Mouse (Mus musculus) spleen, adult 12 weeks (tissue): ENCODE measurements around the gene Hmgb2.
A peak's percentile ranks its signal among the peaks of the same experiment; 100 is the strongest.
"Not testable (repeated sequence)": the region's sequence is repeated elsewhere in the genome, so short reads cannot be mapped to it uniquely, and the experiment has no call there.

Experiments
- DNase-seq: peaks from one replicate; pipeline ENCODE4 v3.0.0; 2022; ENCODE audit warnings: low spot score

Hmgb2 gene

GRCm38 (mm10) chr8:57510791-57511315 lies 854 bp upstream of the Hmgb2 start:
- DNase-seq, result no peak

GRCm38 (mm10) chr8:57512141-57513056 lies 692 bp downstream of the Hmgb2 start:
- DNase-seq, result no peak

DNA sequence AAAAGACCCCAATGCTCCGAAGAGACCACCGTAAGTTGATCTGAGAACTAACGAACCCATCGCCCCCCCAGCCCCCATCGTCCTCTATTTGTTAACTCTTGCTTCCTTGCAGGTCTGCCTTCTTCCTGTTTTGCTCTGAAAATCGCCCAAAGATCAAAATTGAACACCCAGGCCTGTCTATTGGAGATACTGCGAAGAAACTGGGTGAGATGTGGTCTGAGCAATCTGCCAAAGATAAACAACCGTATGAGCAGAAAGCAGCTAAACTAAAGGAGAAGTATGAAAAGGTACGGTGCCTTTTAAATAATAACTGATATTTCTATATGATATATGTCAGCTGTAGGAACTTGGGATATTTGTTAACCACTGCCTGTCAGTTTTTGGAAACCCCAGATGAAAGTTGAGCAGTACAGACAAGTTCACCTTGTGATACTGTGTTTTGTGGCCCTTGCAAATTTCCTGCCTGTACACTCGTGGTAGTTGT lies 1.5 kb downstream of the Hmgb2 start:
- not testable (repeated sequence) for DNase-seq

- not testable (repeated sequence) for DNase-seq
Observed at GRCm38 (mm10) chr8:57516685-57517084, 5.0 kb downstream of the Hmgb2 start.

GRCm38 (mm10) chr8:57517723-57518122 lies 6.0 kb downstream of the Hmgb2 start:
- DNase-seq, result no peak

DNA sequence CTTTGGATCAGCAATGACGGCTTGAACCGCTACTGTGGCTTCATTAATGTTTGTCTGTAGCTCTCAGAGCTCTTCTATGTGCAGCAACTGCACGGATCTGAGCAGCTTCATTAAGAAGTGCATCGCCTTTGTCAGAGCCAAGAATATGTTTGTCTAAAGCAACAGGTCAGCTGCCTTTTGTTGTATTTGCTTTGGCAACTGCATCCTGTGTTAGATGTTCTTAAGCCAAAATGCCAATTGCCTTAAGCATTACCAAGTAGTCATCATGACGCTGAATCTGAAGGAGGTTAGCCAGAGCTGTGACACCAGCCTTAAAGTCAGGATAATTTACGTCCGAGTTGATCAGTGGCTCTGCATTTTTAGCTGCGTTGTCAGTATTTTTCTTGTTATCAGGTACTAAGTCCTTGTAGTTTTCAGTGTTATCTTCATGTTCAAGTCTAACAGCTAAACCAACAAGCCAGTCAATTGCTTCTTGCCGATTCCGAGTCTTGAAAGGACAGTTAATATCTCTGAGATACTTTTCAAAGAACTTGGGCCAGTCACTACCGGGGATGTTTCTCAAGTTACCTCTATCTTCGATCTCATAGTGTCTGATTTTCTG lies 8.6 kb downstream of the Hmgb2 start:
- no peak for DNase-seq

DNA sequence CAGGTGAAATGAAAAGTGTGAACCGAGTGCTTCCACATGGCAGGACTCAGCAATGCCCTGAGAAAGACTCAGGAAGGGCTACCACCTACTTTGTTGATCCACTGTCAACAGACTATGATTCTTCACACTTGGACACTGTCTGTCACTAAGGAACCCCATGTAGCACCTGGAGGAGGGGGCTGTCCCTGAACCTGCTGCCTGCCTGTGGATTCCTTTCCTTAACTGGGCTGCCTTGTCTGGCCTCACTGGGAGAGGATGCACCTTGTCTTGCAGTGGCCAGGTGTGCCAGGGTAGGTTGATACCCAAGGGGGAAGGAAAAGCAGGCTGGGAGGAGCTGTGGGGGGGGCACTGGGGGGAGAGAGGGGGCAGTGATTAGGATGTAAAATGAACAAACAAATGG lies 16.3 kb downstream of the Hmgb2 start:
- no peak for DNase-seq

- DNase-seq, result no peak
Observed at GRCm38 (mm10) chr8:57530238-57530637, 18.5 kb downstream of the Hmgb2 start.

- DNase-seq, result peak; percentile 66
Observed at GRCm38 (mm10) chr8:57530666-57531349, 19.1 kb downstream of the Hmgb2 start.

DNA sequence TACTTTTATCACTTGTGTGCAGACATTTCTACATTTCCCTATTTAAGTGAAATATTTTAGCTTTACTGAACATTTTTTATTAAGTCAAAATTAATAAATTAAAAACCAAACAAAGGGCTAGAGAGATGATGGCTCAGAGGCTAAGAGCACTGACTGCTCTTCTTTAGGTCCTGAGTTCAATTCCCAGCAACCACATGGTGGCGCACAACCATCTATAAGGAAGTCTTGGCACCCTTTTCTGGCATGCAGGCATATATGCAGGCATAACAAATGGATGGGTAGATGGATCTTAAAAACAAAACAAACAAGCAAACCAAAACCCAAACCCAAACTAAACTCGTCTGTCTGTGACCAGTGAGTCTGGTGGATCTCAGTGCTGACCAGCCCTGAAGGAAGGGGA lies 20.5 kb downstream of the Hmgb2 start:
- DNase-seq, result no peak

DNA sequence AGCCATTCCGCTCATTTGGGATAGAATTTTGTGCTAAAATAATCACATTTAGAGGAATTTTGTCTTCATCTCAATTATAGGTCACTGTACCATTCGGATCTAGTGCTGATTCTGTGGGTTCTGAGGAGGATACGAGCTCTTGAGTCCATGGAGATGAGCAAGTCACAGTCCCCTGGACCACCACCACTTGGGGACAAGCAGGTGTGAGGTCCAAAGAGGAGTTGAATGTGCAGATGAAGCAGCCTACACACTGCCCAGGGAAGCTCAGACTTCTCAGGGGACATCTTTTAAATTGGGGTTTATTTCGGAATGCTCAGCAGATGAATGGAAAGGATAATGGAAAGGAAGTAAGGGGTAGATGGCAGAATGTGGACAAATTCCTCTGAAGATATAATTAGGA lies 21.4 kb downstream of the Hmgb2 start:
- DNase-seq, result no peak

GRCm38 (mm10) chr8:57534495-57534894 lies 22.8 kb downstream of the Hmgb2 start:
- DNase-seq, result no peak

DNA sequence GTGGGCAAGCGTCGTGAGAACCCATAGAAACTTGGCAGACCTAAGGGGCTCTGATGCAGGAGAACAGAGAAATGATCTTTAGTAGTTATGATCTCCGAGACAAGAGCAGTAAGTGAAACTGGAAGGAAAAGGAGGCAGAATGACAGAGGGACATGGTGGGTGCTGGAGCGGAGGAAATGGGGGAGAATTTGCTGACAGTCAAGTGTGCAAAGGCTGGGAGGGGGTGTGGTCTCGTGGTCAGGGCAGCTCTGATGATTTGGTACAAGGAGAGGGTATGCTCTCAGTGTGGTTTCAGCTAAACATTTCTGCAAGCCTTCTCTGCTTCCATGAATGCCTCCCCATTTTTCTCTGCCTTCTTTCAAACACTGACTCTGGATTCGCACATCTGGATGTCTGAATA lies 24.5 kb downstream of the Hmgb2 start:
- DNase-seq, result no peak

DNA sequence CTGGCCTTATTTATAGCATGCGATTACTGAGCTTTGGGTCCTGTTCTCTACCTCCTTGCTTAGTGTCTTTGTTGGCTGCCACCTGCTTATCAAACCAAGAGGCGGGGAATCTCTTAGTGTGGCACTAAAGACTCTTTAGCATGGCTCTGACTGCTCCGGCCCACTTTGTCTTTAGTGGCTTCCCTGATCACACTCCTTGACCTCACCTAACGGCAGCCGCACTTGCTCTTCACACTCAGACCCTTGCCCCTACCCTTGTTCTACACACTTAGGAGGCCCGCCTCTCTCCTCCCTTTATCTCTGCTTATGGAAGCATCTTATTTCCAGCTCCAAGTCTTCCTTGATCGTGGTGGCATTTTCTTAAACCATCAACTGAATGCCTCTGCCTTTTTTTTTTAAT lies 26.9 kb downstream of the Hmgb2 start:
- DNase-seq, result no peak

- peak; percentile 37 for DNase-seq
Observed at GRCm38 (mm10) chr8:57540110-57540838, 28.6 kb downstream of the Hmgb2 start.

- no peak for DNase-seq
Observed at GRCm38 (mm10) chr8:57540951-57541350, 29.2 kb downstream of the Hmgb2 start.

DNA sequence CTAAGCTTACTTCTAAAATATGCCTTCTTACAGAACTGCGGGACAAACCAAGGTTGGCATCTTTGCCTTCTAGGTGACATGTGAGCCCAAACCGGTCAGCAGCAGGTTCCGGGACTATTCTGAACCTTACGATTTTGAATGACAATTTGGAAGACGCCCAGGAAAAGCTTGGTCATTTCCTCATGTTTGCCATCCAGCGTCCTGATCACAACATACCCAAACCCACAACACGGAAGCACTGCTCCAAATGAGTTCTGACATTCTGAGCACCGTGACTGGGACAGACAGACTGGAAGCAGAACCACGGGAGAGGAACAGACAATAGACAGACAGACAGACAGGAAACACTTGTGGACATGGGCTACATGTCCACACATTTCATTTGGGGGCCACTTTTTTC lies 29.7 kb downstream of the Hmgb2 start:
- no peak for DNase-seq

DNA sequence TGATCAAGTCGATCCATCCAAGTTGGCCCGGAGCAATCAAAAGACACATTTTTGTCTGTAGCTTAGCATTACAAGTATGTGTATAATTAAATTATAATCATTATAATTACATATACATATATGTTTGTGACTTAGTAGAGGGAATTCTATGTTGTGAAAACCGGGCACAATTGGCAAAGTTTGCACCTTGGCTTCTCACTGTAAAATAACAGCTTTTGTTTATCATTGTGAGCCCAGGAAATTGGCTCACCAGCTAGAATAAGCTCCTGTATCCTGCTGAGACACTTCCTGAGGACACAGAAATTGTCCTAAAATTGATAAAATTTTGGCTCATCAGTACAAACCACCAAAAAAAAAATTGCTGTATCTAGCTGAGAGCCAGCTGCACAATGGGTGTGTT lies 34.7 kb downstream of the Hmgb2 start:
- no peak for DNase-seq

DNA sequence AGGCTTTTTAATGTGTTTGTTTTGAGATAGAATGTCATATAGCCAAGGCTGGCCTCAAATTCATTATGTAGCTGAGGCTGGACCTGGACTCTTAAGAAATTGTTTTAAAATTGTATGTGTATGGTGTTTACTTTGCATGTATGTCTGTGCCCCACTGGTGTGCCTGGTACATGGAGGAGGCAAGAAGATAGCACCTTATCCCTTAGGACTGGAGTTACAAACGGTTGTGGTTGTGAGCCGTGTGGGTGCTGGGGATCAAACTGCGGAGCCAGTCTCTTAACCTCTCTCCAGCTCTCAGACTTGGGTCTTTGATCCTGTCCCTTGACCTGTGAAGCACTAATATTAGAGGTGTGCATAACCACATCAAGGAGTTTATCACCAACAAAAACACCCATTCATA lies 35.1 kb downstream of the Hmgb2 start:
- no peak for DNase-seq

DNA sequence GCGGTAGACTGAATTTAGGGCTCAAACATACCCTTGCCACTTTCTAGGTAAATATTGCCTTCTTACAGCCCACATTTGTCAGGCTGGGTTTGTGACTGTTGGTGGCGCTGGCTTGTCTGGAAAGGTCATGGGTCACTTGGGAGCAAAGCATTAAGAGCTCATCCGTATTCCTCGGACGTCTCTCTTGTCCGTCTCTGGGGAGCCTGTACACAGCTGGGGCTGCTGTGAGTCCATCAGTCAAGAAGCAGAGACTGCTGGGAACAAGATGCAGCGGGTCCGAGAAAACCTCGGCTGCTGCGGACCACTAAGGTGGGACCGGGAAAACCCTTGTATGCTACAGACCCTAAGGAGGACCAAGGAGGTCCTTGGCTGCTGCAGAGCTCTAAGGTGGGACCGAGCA lies 35.9 kb downstream of the Hmgb2 start:
- no peak for DNase-seq

DNA sequence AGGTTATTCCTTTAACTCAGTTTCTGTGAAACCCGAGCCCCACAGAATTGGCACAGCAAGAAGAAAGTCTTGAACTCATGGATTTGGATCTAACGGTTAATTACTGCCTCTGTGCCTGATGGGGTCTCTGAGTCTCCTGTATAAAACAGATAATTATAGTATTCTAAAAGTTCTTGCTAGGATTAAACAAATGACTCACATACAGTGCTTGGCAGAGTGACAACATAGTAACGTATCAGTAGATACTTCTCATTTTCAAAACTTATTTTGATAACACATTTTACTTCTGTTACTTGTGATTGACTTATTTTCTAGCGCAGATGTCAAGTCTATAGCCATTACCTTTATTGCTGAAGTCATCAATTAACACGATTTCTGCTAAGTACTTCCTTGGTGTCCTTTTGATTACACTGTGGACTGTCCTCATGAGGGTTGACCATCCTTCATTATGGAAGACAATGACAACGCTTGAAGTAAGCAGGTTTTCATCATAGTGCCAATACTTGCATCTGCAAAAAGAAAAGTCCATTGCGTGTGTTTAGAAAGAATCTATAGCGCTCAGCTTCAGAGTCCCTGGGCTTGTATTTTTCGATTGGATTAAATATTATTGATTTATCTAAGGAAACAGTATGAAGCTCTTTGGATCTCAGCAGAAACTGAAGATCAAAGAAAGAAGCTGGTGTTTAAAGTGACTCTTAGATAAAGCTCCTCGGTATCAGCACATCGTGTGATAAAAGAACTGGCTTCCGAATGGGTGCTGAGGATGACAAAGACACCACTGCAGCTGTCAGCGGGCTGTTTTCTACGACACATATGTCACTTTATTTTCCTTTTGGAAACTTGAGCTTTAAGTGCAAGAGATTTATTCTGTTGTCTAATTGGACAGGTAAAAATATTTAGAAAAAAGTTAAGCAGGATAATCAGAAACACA lies 40.7 kb downstream of the Hmgb2 start:
- DNase-seq, result no peak
